Mouse (Mus musculus) adrenal gland, postnatal 14 days (tissue): ENCODE measurements around the gene Dmrt3. TPM values are rescaled to one million over a fixed set of nuclear protein-coding genes. Genes with fewer than 3 reads are reported as not detected.

Source experiments
- total RNA-seq: library from RNA; stranded (reverse); gene quantifications from 2 replicates; pipeline ENCODE4 v1.2.3, GENCODE M21; 2021

Dmrt3 gene
- total RNA-seq, 1 experiment from 2014 or later, result not detected

Other genes with a start within 250 kb of the Dmrt3 start
- not detected in 2 replicates for gene Dmrt1, start 104.7 kb upstream of the Dmrt3 start, total RNA-seq
- gene Dmrt2, start 62.1 kb downstream of the Dmrt3 start, total RNA-seq, result 8.7 and 9.7 TPM in 2 replicates